Mouse (Mus musculus): Measurements from ENCODE around the gene 2010109A12Rik.

2010109A12Rik gene

GRCm38 (mm10) chr5:93229527-93229926 lies 23.2 kb downstream of the 2010109A12Rik start:
- no peak for DNase-seq (ENCODE audit: low read depth, low spot score)

GRCm38 (mm10) chr5:93231721-93232120 lies 25.4 kb downstream of the 2010109A12Rik start:
- no peak for DNase-seq (ENCODE audit: low read depth, low spot score)

GRCm38 (mm10) chr5:93232838-93233237 lies 26.5 kb downstream of the 2010109A12Rik start:
- DNase-seq (ENCODE audit: low read depth, low spot score), result no peak

- no peak for DNase-seq (ENCODE audit: low read depth, low spot score)
These were observed 27.8 kb downstream of the 2010109A12Rik start for GRCm38 (mm10) chr5:93234130-93234529.

- DNase-seq (ENCODE audit: low read depth, low spot score), result no peak
These were observed 28.3 kb downstream of the 2010109A12Rik start for GRCm38 (mm10) chr5:93234605-93235004.

- no peak for DNase-seq (ENCODE audit: low read depth, low spot score)
These were observed 29.6 kb downstream of the 2010109A12Rik start for GRCm38 (mm10) chr5:93235888-93236287.

- no peak for DNase-seq (ENCODE audit: low read depth, low spot score)
These were observed 30.2 kb downstream of the 2010109A12Rik start for GRCm38 (mm10) chr5:93236541-93236940.

- no peak for DNase-seq (ENCODE audit: low read depth, low spot score)
These were observed 33.5 kb downstream of the 2010109A12Rik start for GRCm38 (mm10) chr5:93239590-93240544.

GRCm38 (mm10) chr5:93245280-93245679 lies 39.0 kb downstream of the 2010109A12Rik start:
- DNase-seq (ENCODE audit: low read depth, low spot score), result no peak

GRCm38 (mm10) chr5:93249940-93250578 lies 43.7 kb downstream of the 2010109A12Rik start:
- no peak for DNase-seq (ENCODE audit: low read depth, low spot score)

- peak; percentile 85 for DNase-seq (ENCODE audit: low read depth, low spot score)
These were observed 44.9 kb downstream of the 2010109A12Rik start for GRCm38 (mm10) chr5:93251001-93251760.

- DNase-seq (ENCODE audit: low read depth, low spot score), result no peak
These were observed 49.5 kb downstream of the 2010109A12Rik start for GRCm38 (mm10) chr5:93255759-93256265.

GRCm38 (mm10) chr5:93256820-93257405 lies 50.6 kb downstream of the 2010109A12Rik start:
- no peak for DNase-seq (ENCODE audit: low read depth, low spot score)

GRCm38 (mm10) chr5:93259349-93259748 lies 53.0 kb downstream of the 2010109A12Rik start:
- DNase-seq (ENCODE audit: low read depth, low spot score), result no peak

GRCm38 (mm10) chr5:93260983-93261382 lies 54.7 kb downstream of the 2010109A12Rik start:
- no peak for DNase-seq (ENCODE audit: low read depth, low spot score)

- DNase-seq (ENCODE audit: low read depth, low spot score), result no peak
These were observed 56.4 kb downstream of the 2010109A12Rik start for GRCm38 (mm10) chr5:93262751-93263150.

All from skeletal muscle tissue, adult 2 months (tissue).